Mouse (Mus musculus) neural tube, embryonic 15.5 days (tissue): ENCODE data around the gene Mbtps2. TPM values are rescaled to one million over a fixed set of nuclear protein-coding genes. Genes with fewer than 3 reads are reported as not detected.

Experiments
- ATAC-seq: fragments of 200-750 bp; cut with Nextera tagmentation; 2 replicates; pipeline ENCODE4 v1.8.0; 2017; ENCODE audit warnings: mild to moderate bottlenecking, moderate TSS enrichment, moderate library complexity; ENCODE audit not compliant: low FRiP score
- H3K27ac ChIP-seq: fragments of 300-500 bp; sonication (generic); replicated peaks from 2 replicates; pipeline ENCODE4 v1.5.1; 2015; ENCODE audit warnings: mild to moderate bottlenecking, inconsistent platforms
- H3K27me3 ChIP-seq: fragments of 300-500 bp; sonication (generic); replicated peaks from 2 replicates; pipeline ENCODE4 v1.6.1; 2015; ENCODE audit warnings: inconsistent platforms
- H3K36me3 ChIP-seq: fragments of 300-500 bp; sonication (generic); 2 replicates; pipeline ENCODE4 v1.6.1; 2015; ENCODE audit warnings: inconsistent platforms
- H3K4me1 ChIP-seq: fragments of 300-500 bp; sonication (generic); 2 replicates; pipeline ENCODE4 v1.6.1; 2015; ENCODE audit warnings: inconsistent platforms
- H3K4me2 ChIP-seq: fragments of 300-500 bp; sonication (generic); 2 replicates; pipeline ENCODE4 v1.6.1; 2015; ENCODE audit warnings: inconsistent platforms, mild to moderate bottlenecking, moderate library complexity
- H3K4me3 ChIP-seq: fragments of 300-500 bp; sonication (generic); replicated peaks from 2 replicates; pipeline ENCODE4 v1.5.1; 2015; ENCODE audit warnings: mild to moderate bottlenecking, inconsistent platforms
- H3K9ac ChIP-seq: fragments of 300-500 bp; sonication (generic); replicated peaks from 2 replicates; pipeline ENCODE4 v1.6.1; 2015; ENCODE audit warnings: mild to moderate bottlenecking, inconsistent platforms
- H3K9me3 ChIP-seq: fragments of 300-500 bp; sonication (generic); replicated peaks from 2 replicates; pipeline ENCODE4 v1.6.1; 2016; ENCODE audit warnings: inconsistent platforms
- WGBS: fragments of 180-500 bp; shearing (Covaris S2); methylation state at CpG from one replicate; pipeline ENCODE4 v1.1.7; 2015; ENCODE audit warnings: mixed read lengths; 5-methylcytosine and 5-hydroxymethylcytosine counted together
- polyA plus RNA-seq: library from polyadenylated mRNA; unstranded; fragments of >200 nt; fragmentation: Nextera tagmentation; extraction: Ambion mirVana; gene quantifications from 2 replicates; pipeline ENCODE4 v1.2.1, GENCODE M21; 2015

Mbtps2 gene
- polyA plus RNA-seq, 1 experiment from 2014 or later = 30.3 TPM

GRCm38 (mm10) chrX:157596802-157597201 lies 1.7 kb downstream of the Mbtps2 start:
- H3K9ac ChIP-seq = no peak overlapping the region
- WGBS = 78% methylated on average over 5 of the region's 5 CpGs
- no peaks in the 10 kb centered on the region for H3K27me3 ChIP-seq
- no peak overlapping the region for H3K27ac ChIP-seq
- no peak for ATAC-seq
- H3K9me3 ChIP-seq = no peaks in the 10 kb centered on the region
- H3K36me3 ChIP-seq = no peaks in the 10 kb centered on the region
- peaks cover 10% of the 10 kb centered on the region; the same call in 1 of the 2 replicates for H3K4me1 ChIP-seq
- peak overlapping the region; percentile 56; the same call in 1 of the 2 replicates for H3K4me3 ChIP-seq
- H3K4me2 ChIP-seq = peak overlapping the region; percentile 53

GRCm38 (mm10) chrX:157595927-157596326 lies 2.6 kb downstream of the Mbtps2 start:
- ATAC-seq = no peak
- no peak overlapping the region for H3K27ac ChIP-seq
- WGBS = 91% methylated on average over 6 of the region's 6 CpGs

GRCm38 (mm10) chrX:157594606-157595005 lies 3.9 kb downstream of the Mbtps2 start:
- H3K9me3 ChIP-seq = no peaks in the 10 kb centered on the region
- no peak overlapping the region for H3K9ac ChIP-seq
- H3K27ac ChIP-seq = no peak overlapping the region
- ATAC-seq = no peak
- no peak overlapping the region for H3K4me2 ChIP-seq
- H3K4me1 ChIP-seq = peaks cover 10% of the 10 kb centered on the region; the same call in 1 of the 2 replicates
- no peaks in the 10 kb centered on the region for H3K36me3 ChIP-seq
- no peaks in the 10 kb centered on the region for H3K27me3 ChIP-seq
- no peak overlapping the region for H3K4me3 ChIP-seq
- 69% methylated on average over 2 of the region's 2 CpGs for WGBS

More at GRCm38 (mm10) chrX:157595927-157596326, 2.6 kb downstream of the Mbtps2 start:
- Histone ChIP-seq H3K9ac (no peak overlapping the region), H3K36me3 (no peaks in the 10 kb centered on the region), H3K4me1 (peaks cover 10% of the 10 kb centered on the region; the same call in 1 of the 2 replicates), H3K9me3 (no peaks in the 10 kb centered on the region), H3K27me3 (no peaks in the 10 kb centered on the region), H3K4me3 (no peak overlapping the region), H3K4me2 (no peak overlapping the region)

GRCm38 (mm10) chrX:157587001-157587400 lies 11.5 kb downstream of the Mbtps2 start:
- H3K4me3 ChIP-seq = no peak overlapping the region
- WGBS = 62% methylated on average over 5 of the region's 5 CpGs
- H3K4me2 ChIP-seq = no peak overlapping the region
- no peaks in the 10 kb centered on the region for H3K9me3 ChIP-seq
- H3K27ac ChIP-seq = no peak overlapping the region
- no peak overlapping the region for H3K9ac ChIP-seq
- H3K4me1 ChIP-seq = no peaks in the 10 kb centered on the region
- H3K36me3 ChIP-seq = no peaks in the 10 kb centered on the region
- ATAC-seq = no peak
- H3K27me3 ChIP-seq = no peaks in the 10 kb centered on the region

GRCm38 (mm10) chrX:157586397-157586796 lies 12.1 kb downstream of the Mbtps2 start:
- Histone ChIP-seq H3K4me1 (no peaks in the 10 kb centered on the region), H3K4me3 (no peak overlapping the region), H3K36me3 (no peaks in the 10 kb centered on the region), H3K4me2 (no peak overlapping the region), H3K27me3 (no peaks in the 10 kb centered on the region), H3K9ac (no peak overlapping the region), H3K9me3 (no peaks in the 10 kb centered on the region), H3K27ac (no peak overlapping the region)
- no peak for ATAC-seq

- Histone ChIP-seq H3K4me1 (no peaks in the 10 kb centered on the region), H3K9ac (no peak overlapping the region), H3K9me3 (no peaks in the 10 kb centered on the region), H3K4me3 (no peak overlapping the region), H3K27ac (no peak overlapping the region), H3K27me3 (no peaks in the 10 kb centered on the region), H3K36me3 (no peaks in the 10 kb centered on the region), H3K4me2 (no peak overlapping the region)
- 80% methylated on average over 6 of the region's 6 CpGs for WGBS
- no peak for ATAC-seq
Observed at GRCm38 (mm10) chrX:157579108-157579614, 19.4 kb downstream of the Mbtps2 start.

- 84% methylated on average over 2 of the region's 2 CpGs for WGBS
- H3K9ac ChIP-seq = no peak overlapping the region
- H3K36me3 ChIP-seq = no peaks in the 10 kb centered on the region
Observed at GRCm38 (mm10) chrX:157574683-157575082, 23.8 kb downstream of the Mbtps2 start.

GRCm38 (mm10) chrX:157568840-157569239 lies 29.7 kb downstream of the Mbtps2 start, which contains the start of gene Yy2:
Yy2 (minus strand) TSS chrX:157568985.
- Histone ChIP-seq H3K36me3 (peaks cover 4% of the 10 kb centered on the region; the same call in 1 of the 2 replicates), H3K4me1 (no peaks in the 10 kb centered on the region), H3K9me3 (no peaks in the 10 kb centered on the region), H3K4me3 (no peak within 1 kb of the TSS), H3K4me2 (no peak within 1 kb of the TSS), H3K27ac (no peak within 1 kb of the TSS), H3K9ac (no peak within 1 kb of the TSS), H3K27me3 (no peaks in the 10 kb centered on the region)
- 88% methylated on average over 26 of the region's 26 CpGs for WGBS
- ATAC-seq = no peak

More at GRCm38 (mm10) chrX:157574683-157575082, 23.8 kb downstream of the Mbtps2 start:
- Histone ChIP-seq H3K4me2 (no peak overlapping the region), H3K9me3 (no peaks in the 10 kb centered on the region), H3K4me3 (no peak overlapping the region), H3K4me1 (no peaks in the 10 kb centered on the region), H3K27ac (no peak overlapping the region), H3K27me3 (no peaks in the 10 kb centered on the region)
- ATAC-seq = no peak

GRCm38 (mm10) chrX:157563794-157564193 lies 34.7 kb downstream of the Mbtps2 start:
- no peaks in the 10 kb centered on the region for H3K27me3 ChIP-seq
- H3K4me1 ChIP-seq = no peaks in the 10 kb centered on the region
- no peak overlapping the region for H3K4me3 ChIP-seq
- H3K9me3 ChIP-seq = no peaks in the 10 kb centered on the region
- no peak for ATAC-seq
- no peak overlapping the region for H3K27ac ChIP-seq
- H3K36me3 ChIP-seq = peaks cover 4% of the 10 kb centered on the region; the same call in 1 of the 2 replicates
- H3K9ac ChIP-seq = no peak overlapping the region
- no peak overlapping the region for H3K4me2 ChIP-seq
- WGBS = 83% methylated on average over 10 of the region's 10 CpGs

- Histone ChIP-seq H3K36me3 (no peaks in the 10 kb centered on the region), H3K9ac (no peak overlapping the region), H3K27ac (no peak overlapping the region), H3K4me3 (no peak overlapping the region), H3K9me3 (no peaks in the 10 kb centered on the region), H3K4me1 (no peaks in the 10 kb centered on the region), H3K27me3 (no peaks in the 10 kb centered on the region), H3K4me2 (no peak overlapping the region)
- 24% methylated on average over 3 of the region's 3 CpGs for WGBS
- ATAC-seq = no peak
Observed at GRCm38 (mm10) chrX:157547082-157547481, 51.4 kb downstream of the Mbtps2 start.

GRCm38 (mm10) chrX:157506400-157506799 lies 92.1 kb downstream of the Mbtps2 start:
- ATAC-seq = no peak
- WGBS = 73% methylated on average over 5 of the region's 5 CpGs
- Histone ChIP-seq H3K4me3 (no peak overlapping the region), H3K27me3 (no peaks in the 10 kb centered on the region), H3K36me3 (no peaks in the 10 kb centered on the region), H3K4me2 (no peak overlapping the region), H3K4me1 (no peaks in the 10 kb centered on the region), H3K27ac (no peak overlapping the region), H3K9ac (no peak overlapping the region), H3K9me3 (no peaks in the 10 kb centered on the region)

GRCm38 (mm10) chrX:157504506-157504905 lies 94.0 kb downstream of the Mbtps2 start:
- Histone ChIP-seq H3K36me3 (no peaks in the 10 kb centered on the region), H3K27ac (no peak overlapping the region), H3K9me3 (no peaks in the 10 kb centered on the region), H3K27me3 (no peaks in the 10 kb centered on the region), H3K4me3 (no peak overlapping the region), H3K9ac (no peak overlapping the region), H3K4me2 (no peak overlapping the region), H3K4me1 (no peaks in the 10 kb centered on the region)
- 74% methylated on average over 1 of the region's 1 CpGs for WGBS
- no peak for ATAC-seq
